Mouse (Mus musculus) heart, adult 2 months (tissue): ENCODE data around the gene As3mt.

ENCODE experiments used
- CTCF ChIP-seq: fragments of 200-600 bp; IDR thresholded peaks from 2 replicates; pipeline ENCODE4 v1.8.1; 2022; ENCODE audit warnings: antibody characterized with exemption, mild to moderate bottlenecking, moderate library complexity
- POLR2A ChIP-seq: fragments of 200-500 bp; IDR thresholded peaks from 2 replicates; pipeline ENCODE4 v1.6.1; 2011; ENCODE audit warnings: mild to moderate bottlenecking, low read depth, low read length, control low read depth; ENCODE audit not compliant: insufficient read depth

DNA sequence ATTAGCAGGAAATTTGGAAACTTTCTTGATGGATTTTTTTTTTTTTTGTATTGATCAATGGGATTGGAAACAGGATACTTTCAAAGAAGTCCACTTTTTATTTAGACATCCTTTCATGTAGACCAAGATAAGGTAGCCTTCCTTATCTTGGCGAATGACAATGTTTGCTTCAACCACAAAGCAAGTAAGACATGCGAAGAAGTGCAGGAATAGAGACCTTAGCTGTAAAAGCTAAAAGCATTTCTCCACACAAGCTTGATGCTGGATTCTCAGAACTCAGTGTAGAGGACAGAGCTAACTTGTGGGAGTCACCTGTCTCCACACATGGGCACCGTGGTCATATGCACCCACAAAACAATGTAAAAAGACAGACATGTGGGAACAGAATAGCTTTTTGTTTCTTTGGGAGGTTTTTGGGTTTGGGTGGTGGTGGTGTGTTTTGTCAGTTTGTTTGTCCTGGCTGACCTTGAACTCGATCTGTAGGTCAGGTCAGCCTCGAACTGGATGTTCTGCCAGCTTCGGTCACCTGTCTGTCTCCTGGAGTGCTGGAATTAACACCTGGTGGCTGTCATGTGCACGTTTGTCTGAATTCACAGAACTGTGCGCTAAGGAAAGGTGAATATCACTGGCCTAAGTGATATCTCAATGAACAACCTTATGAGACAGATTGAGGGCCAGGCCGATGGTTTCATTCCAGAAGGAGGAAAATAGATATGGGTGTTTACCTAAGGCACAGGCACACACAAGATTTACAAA is 540 bp upstream of the As3mt start:
- TF ChIP-seq POLR2A, result no peak
- no peak for TF ChIP-seq CTCF
